Mouse (Mus musculus) adrenal gland, adult 8-10 months (tissue): Measurements from ENCODE around the gene Tmem115. TPM values are rescaled to one million over a fixed set of nuclear protein-coding genes. Genes with fewer than 3 reads are reported as not detected.

ENCODE experiments used
- DNase-seq: peaks from one replicate; pipeline ENCODE4 v3.0.0; 2022
- total RNA-seq, 4 experiments: library from RNA; stranded (reverse); gene quantifications; 2 replicates each; pipeline ENCODE4 v1.2.4; 2022

Tmem115 gene
- total RNA-seq, 4 experiments from 2014 or later, result 41.7 to 51.9 (median 46.5) TPM

- no peak for DNase-seq
Measured at GRCm38 (mm10) chr9:107522400-107522711, 11.4 kb upstream of the Tmem115 start.

GRCm38 (mm10) chr9:107526198-107527026 lies 7.3 kb upstream of the Tmem115 start:
- no peak for DNase-seq

GRCm38 (mm10) chr9:107534408-107535202 lies 860 bp downstream of the Tmem115 start:
- no peak for DNase-seq

GRCm38 (mm10) chr9:107538231-107538630 lies 4.5 kb downstream of the Tmem115 start:
- no peak for DNase-seq

GRCm38 (mm10) chr9:107538711-107539110 lies 5.0 kb downstream of the Tmem115 start:
- DNase-seq, result no peak

- no peak for DNase-seq
Measured at GRCm38 (mm10) chr9:107539940-107540339, 6.2 kb downstream of the Tmem115 start.

- no peak for DNase-seq
Measured at GRCm38 (mm10) chr9:107540420-107540819, 6.7 kb downstream of the Tmem115 start.

GRCm38 (mm10) chr9:107541005-107541404 lies 7.3 kb downstream of the Tmem115 start:
- DNase-seq, result no peak

GRCm38 (mm10) chr9:107541474-107542351 lies 8.0 kb downstream of the Tmem115 start, which contains the start of the genes Cyb561d2 and Nprl2:
TSS of gene Cyb561d2 (minus strand) at chr9:107542193.
TSS of gene Nprl2 (plus strand) at chr9:107542226.
- peak; percentile 93 for DNase-seq

GRCm38 (mm10) chr9:107542352-107542686 lies 8.6 kb downstream of the Tmem115 start:
- no peak for DNase-seq

- no peak for DNase-seq
Measured at GRCm38 (mm10) chr9:107542721-107543120, 9.0 kb downstream of the Tmem115 start.

- no peak for DNase-seq
Measured at GRCm38 (mm10) chr9:107543299-107543698, 9.6 kb downstream of the Tmem115 start.

GRCm38 (mm10) chr9:107544196-107544700 lies 10.5 kb downstream of the Tmem115 start:
- no peak for DNase-seq

- DNase-seq, result no peak
Measured at GRCm38 (mm10) chr9:107544729-107545128, 11.0 kb downstream of the Tmem115 start.

GRCm38 (mm10) chr9:107545199-107545598 lies 11.5 kb downstream of the Tmem115 start:
- DNase-seq, result no peak

- no peak for DNase-seq
Measured at GRCm38 (mm10) chr9:107545602-107546001, 11.9 kb downstream of the Tmem115 start.

GRCm38 (mm10) chr9:107547026-107547425 lies 13.3 kb downstream of the Tmem115 start, which contains the start of gene Zmynd10:
TSS of gene Zmynd10 (plus strand) at chr9:107547298.
- DNase-seq, result peak; percentile 93

GRCm38 (mm10) chr9:107547957-107548356 lies 14.2 kb downstream of the Tmem115 start:
- DNase-seq, result no peak

- DNase-seq, result no peak
Measured at GRCm38 (mm10) chr9:107548820-107549219, 15.1 kb downstream of the Tmem115 start.

- peak; percentile 13 for DNase-seq
Measured at GRCm38 (mm10) chr9:107549297-107550074, 15.7 kb downstream of the Tmem115 start.

GRCm38 (mm10) chr9:107550491-107551116 lies 16.9 kb downstream of the Tmem115 start:
- peak; percentile 28 for DNase-seq
